Mouse (Mus musculus): ENCODE results near the gene Rph3a. TPM values are rescaled to one million over a fixed set of nuclear protein-coding genes. Genes with fewer than 3 reads are reported as not detected.
"Not testable (repeated sequence)": the region's sequence is repeated elsewhere in the genome, so short reads cannot be mapped to it uniquely, and the experiment has no call there.

Rph3a gene
- total RNA-seq, 2 experiments from 2014 or later, result 139 to 148 TPM

DNA sequence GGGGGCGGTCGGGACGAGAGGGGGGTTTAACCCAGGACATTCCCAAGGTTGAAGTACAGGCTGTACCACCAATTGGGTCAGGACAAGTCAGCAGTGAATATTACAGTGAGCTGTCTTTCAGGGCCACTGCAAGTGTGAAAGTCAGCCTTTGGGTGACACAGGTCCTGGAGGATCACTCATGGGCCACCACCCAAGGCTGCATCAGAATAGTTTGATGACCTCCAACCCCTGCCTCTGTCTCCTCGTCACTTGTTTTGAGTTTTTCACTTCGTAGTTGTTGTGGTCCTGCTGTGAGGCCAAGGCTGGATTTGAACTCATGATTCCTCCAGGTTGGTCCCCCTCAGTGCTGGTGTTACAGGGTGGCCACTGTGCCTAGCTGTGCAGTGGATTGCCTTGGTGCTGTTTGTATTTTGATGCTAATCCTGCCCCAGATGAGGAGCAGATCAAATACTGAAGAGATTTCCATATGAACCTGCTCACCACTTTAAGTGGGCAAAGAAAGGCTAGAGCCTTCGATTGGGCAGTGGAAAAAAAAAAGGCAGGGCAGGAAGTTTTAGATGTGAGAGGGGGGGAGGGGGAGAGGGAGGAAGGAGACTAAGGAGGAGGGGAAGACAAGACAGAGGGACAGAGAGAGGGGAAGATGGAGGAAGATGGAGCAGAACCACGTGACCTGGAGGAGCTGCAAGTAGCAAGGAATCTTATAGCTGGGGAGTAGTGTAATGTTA, 101.5 kb downstream of the Rph3a start:
- DNase-seq (ENCODE audit: low spot score in 2 of 2), result no peak

DNA sequence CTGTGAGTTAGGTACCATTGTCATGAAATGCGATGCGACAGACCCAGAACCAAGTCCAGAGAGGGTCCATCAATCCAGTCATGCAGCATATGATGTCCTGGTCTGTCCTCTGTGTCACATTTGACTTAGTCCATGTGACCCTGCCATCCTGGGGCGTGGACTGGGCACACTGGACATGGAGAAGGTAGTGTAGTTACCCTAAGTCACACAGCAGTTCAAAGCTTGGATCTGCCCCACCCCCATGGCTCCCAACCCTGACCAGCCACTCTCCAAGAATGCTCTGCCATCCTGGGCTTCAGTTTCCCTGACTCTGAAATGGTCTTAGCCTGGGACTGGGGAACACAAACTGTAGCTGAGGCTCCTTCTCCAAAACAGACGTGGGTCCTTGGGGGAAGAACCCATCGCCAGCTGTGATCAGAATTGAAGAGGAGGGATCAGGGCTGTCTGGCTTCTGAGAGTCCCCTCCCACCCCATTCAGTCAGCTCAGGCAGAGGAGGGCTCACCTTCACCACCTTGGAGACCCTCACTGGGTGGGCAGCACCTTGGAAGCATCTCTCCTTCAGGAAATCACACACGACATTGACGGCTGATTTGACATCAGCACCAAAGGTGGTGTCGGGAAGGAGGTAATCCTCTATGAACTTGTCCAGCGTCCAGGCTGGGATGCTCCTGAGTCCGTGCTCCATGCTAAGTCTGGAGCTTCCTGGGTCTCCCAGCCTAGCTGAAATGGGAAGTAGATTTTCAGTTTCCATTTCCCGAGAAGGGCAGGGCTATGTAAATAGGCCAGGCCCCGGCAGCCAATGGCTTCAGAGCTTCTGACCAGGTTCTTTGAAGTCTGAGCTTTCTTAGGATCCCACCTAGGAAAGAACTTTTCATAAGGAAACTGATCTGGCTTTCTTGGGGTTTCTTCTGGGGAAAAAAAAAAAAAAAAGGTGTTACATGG, 102.8 kb downstream of the Rph3a start, which contains the start of gene Oas1a:
TSS of gene Oas1a (minus strand) at position 731 of the 943 bp plus-strand sequence.
- DNase-seq (ENCODE audit: low spot score in 2 of 2), result not testable (repeated sequence)

DNA sequence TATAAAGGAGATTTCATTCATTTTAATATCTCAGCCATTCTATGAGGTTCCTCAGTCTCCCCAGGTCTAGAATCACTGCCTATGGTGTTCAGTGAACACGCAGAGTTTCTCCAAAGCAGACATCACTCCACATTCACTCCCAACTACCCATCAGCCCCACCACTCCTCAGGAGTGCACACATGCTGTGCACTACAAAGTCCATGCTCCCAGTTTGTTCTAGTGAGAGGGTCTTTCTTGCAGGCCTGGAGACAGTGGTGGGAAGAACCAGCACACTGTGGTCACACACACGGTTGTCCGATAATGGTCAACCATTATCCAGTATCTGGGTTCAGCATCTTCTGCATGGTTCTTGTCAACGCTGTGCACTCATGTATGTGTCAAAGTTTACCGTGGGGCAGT, 107.8 kb downstream of the Rph3a start:
- DNase-seq (ENCODE audit: low spot score in 2 of 2), result no peak

DNA sequence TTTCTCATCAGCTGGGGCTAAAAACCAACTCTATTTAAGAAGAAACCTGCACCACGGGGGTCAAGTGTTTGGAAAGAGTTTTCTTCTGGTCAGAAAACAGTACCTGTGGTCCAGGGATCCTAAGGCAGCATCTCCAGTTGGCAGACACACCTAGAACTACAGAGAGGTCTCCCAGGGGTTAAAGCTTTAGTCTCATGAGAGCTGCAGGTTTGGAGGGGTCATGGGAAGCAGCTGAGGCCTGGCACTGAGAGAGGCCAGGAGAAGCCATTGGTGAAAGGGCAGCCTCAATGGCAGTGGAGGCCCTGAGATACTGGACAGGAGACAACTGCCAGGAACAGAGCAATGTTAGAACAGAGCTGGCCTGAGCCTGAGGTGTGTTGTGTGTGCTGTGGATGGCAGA, 109.2 kb downstream of the Rph3a start:
- no peak for DNase-seq (ENCODE audit: low spot score in 2 of 2)

DNA sequence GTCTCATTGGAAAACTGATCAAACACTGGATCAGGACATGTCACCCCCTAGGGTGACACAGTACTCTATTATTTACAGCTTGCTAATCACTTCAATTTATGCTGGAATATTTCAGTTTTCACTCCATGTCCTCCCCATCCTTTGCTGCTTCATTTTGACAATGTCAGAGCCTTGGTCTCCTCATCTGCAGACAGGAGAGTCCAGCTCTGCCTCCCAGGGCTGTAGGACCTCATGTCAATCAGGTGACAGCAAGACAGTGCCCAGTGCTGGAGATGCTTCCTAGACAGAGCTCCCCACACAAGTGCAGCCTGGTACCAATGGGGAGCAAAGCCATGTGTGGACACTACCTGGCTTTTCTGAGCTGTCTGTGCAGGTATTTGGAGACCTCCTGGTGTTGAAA, 111.2 kb downstream of the Rph3a start:
- DNase-seq (ENCODE audit: low spot score in 2 of 2), result no peak

DNA sequence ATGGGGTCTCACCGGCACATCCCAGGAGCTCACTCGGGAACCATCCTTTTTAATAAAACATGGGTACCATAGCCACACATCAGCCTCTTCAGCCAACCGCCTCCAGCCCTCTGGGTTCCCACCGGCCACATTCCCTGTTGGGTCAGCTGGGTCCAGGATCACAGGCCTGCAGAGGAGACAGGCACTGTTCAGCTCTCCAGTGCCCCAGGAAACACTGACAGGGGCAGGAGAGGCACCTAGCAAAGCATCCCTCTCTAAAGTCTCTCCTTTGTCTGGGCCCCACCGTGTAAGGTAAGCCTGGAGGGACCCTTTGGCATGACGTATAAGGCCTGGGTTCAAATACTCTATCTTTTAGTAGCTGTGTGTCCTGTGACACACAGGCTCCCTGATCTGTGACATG, 111.6 kb downstream of the Rph3a start:
- no peak for DNase-seq (ENCODE audit: low spot score in 2 of 2)

DNA sequence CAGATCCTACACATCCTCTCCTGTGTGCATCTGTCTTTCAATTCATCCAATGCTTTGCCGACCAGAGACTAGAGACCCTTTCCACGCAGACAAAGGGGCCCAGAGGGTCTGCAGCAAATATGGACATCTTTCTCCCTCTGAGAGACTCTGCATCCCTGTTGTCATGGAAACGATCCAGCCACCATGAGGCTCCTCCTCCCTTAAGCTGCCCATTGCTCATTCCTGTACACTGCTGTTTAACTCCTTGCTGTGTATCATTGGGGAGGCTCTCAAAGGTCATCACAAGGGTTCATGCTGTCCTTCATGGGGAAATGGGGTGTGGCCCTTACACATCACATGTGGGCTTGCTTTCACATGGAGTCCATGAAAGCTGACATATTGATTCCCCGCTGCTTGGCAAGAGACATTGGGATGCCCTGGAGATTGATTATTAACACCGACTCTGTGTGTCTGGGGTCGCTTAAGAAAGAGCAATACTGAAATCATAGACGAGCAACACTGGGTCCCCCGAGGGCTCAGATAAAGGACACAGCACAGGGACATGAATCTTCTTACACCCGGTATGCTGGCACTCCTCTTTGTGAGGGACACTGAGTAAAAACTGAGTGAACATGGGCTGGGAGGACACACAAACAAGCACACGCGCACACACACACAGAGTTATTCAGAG, 114.5 kb downstream of the Rph3a start:
- DNase-seq (ENCODE audit: low spot score in 2 of 2), result no peak

DNA sequence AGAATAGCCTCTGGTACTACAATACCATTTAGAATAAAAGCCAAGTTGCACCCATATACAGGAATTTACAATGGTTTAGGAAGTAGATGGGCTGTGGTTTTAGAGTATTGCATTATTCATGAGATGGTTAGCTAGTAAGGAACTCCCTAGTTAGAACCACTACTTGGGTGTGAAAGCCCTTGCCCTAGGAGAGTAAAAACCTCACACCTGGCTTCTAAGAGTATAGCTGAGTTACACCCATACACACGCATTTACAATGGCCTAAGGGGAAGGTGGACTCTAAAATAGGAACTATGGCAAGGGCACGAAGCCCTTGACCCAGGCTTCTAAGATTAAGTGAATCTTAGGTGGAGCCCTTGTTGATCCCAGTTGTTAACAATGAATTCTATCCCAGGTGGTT, 115.2 kb downstream of the Rph3a start:
- DNase-seq (ENCODE audit: low spot score in 2 of 2), result not testable (repeated sequence)

DNA sequence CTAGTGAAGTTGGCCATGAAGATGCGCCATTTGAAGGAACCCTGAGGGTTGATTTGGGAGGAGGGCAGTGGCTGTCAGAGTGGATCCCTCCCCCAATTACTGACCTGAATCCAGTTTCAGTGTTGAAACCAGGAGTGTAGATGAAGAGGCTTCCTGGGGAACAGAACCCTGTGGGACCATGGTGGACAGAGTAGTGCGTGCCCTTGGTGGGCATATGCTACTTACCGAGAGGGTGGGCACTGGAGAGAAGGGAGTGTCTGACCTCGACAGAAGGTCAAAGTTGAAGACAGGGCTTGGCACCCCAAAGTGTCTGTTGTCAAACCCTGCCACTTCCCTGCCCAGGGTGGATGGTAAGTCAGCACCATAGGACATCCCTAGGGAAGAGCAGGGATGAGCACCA, 116.0 kb downstream of the Rph3a start:
- DNase-seq (ENCODE audit: low spot score in 2 of 2), result not testable (repeated sequence)

DNA sequence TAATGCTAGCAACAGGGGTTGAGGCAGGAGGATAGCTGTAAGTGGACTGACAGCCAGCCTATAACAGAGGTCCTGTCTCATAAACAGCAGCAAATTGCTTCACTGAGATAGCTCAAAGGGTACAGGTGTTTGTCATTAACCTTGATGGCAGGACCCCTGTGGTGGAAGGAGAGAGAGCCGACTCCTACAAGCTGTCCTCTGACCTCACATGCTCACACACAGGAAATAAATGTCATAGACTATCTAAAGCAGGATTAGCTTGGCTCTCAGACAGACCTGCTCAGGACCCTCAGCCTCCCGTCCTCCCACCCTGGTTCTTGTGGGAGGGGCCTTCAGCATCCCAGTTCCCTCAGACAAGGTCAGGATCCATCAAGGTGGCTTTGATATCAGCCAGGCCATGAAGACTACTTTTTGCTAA, 117.6 kb downstream of the Rph3a start:
- DNase-seq (ENCODE audit: low spot score in 2 of 2), result no peak

DNA sequence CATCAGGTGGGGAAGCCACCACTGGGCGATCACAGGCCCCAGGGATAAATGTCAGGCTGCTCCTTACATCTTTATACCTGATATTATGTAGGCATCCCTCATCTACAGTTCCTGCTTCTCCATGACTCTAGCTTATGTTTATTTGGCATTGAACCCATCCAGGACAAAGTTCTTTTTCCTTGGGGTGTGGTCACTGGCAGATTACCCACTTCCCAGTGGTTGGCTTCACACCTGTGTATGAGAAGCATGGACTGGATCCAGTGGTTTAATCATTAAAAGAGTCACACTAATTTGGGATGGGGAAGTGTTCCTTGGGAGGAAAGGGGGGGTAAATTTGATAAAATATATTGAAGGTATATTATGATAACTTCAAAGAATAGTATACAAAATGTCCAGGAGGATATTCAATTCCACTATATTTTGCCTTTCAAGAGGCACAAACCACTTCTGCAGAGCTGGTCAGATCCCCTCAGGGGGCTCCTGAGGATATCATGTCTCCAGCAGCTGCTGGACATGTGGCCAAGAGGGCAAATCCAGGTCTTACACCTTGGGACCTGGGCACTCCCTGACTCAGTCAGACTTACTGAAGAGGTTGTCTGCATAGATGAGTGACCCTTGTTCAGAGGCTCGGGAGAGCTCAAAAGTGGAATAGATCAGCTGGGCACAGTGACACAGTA, 118.2 kb downstream of the Rph3a start:
- DNase-seq (ENCODE audit: low spot score in 2 of 2), result not testable (repeated sequence)

DNA sequence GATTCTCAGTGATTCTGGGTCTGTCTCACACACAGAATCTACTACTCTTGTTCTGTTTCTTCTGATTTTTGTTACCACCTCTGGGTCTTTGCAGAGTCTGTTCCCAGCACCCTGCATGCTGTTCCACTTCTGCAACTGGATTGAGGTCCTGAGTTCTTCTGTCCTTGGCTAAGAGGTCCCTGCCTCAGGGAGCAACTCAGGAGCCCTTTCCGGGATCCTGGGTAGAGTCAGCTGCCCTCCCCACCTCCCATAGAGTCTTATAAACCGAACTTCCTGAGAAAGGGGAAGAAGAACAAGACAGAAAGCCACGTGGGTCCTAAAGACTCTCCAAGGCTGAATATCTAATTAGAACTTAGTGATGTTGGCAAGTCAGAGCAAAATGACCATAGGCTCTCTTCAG, 118.9 kb downstream of the Rph3a start:
- no peak for DNase-seq (ENCODE audit: low spot score in 2 of 2)

Other genes with a start within 250 kb of the Rph3a start
- under 1 TPM; 0.33 to 0.37 TPM for gene Oas3, start 232.4 kb downstream of the Rph3a start, total RNA-seq (2021)
- gene Oas1e, start 214.6 kb downstream of the Rph3a start, total RNA-seq (2021), result not detected
- gene Oas1c, start 197.6 kb downstream of the Rph3a start, total RNA-seq (2021), result 1 to 10 TPM in 1 of 2 experiments, under 1 TPM in 1; 0.47 to 1.0 TPM
- gene Oas1f, start 162.7 kb downstream of the Rph3a start, total RNA-seq (2021), result not detected
- gene Oas1h, start 148.7 kb downstream of the Rph3a start, total RNA-seq (2021), result not detected
- gene Oas1g, start 122.5 kb downstream of the Rph3a start, total RNA-seq (2021), result not detected
- gene Oas1a, start 102.6 kb downstream of the Rph3a start, total RNA-seq (2021), result under 1 TPM in 1 of 2 experiments, not detected in 1; 0.25 TPM
- under 1 TPM in 1 of 2 experiments, not detected in 1; 0.16 TPM for gene Oas1d, start 95.6 kb downstream of the Rph3a start, total RNA-seq (2021)
- gene Ptpn11, start 181.3 kb upstream of the Rph3a start, total RNA-seq (2021), result 10 to 100 TPM; 78.1 to 82.4 TPM
- 100 to 1,000 TPM; 520 to 542 TPM for gene Rpl6, start 194.4 kb upstream of the Rph3a start, total RNA-seq (2021)
- gene Hectd4, start 210.1 kb upstream of the Rph3a start, total RNA-seq (2021), result 100 to 1,000 TPM; 190 to 212 TPM

Measured in layer of hippocampus, postnatal 10 days (tissue).